Mouse (Mus musculus) limb, embryonic 13.5 days (tissue): Measurements from ENCODE around the gene Mast4. TPM values are rescaled to one million over a fixed set of nuclear protein-coding genes. Genes with fewer than 3 reads are reported as not detected.

ENCODE experiments used
- ATAC-seq: fragments of 200-750 bp; cut with Nextera tagmentation; 2 replicates; pipeline ENCODE4 v1.8.0; 2017; ENCODE audit warnings: low read depth, moderate number of reproducible peaks, moderate TSS enrichment; ENCODE audit not compliant: low FRiP score
- H3K27ac ChIP-seq: fragments of 300-500 bp; sonication (generic); 2 replicates; pipeline ENCODE4 v1.5.1; 2015; ENCODE audit warnings: inconsistent platforms, mild to moderate bottlenecking, moderate library complexity
- H3K27me3 ChIP-seq: fragments of 300-500 bp; sonication (generic); 2 replicates; pipeline ENCODE4 v1.6.1; 2015; ENCODE audit warnings: mild to moderate bottlenecking, inconsistent platforms
- H3K36me3 ChIP-seq: fragments of 300-500 bp; sonication (generic); 2 replicates; pipeline ENCODE4 v1.6.1; 2015; ENCODE audit warnings: inconsistent platforms, mild to moderate bottlenecking, moderate library complexity
- H3K4me1 ChIP-seq: fragments of 300-500 bp; sonication (generic); 2 replicates; pipeline ENCODE4 v1.6.1; 2015; ENCODE audit warnings: inconsistent platforms
- H3K4me2 ChIP-seq: fragments of 300-500 bp; sonication (generic); replicated peaks from 2 replicates; pipeline ENCODE4 v1.6.1; 2015; ENCODE audit warnings: inconsistent platforms, mild to moderate bottlenecking, moderate library complexity
- H3K4me3 ChIP-seq: fragments of 300-500 bp; sonication (generic); 2 replicates; pipeline ENCODE4 v1.5.1; 2015; ENCODE audit warnings: moderate library complexity, mild to moderate bottlenecking, inconsistent platforms
- H3K9ac ChIP-seq: fragments of 300-500 bp; sonication (generic); 2 replicates; pipeline ENCODE4 v1.6.1; 2015; ENCODE audit warnings: mild to moderate bottlenecking, inconsistent platforms
- H3K9me3 ChIP-seq: fragments of 300-500 bp; sonication (generic); 2 replicates; pipeline ENCODE4 v1.6.1; 2016; ENCODE audit warnings: inconsistent platforms
- WGBS: fragments of 180-500 bp; shearing (Covaris S2); methylation state at CpG from one replicate; pipeline ENCODE4 v1.1.7; 2015; 5-methylcytosine and 5-hydroxymethylcytosine counted together
- polyA plus RNA-seq: library from polyadenylated mRNA; unstranded; fragments of >200 nt; fragmentation: Nextera tagmentation; extraction: Ambion mirVana; gene quantifications from 2 replicates; pipeline ENCODE4 v1.2.1, GENCODE M21; 2015

Mast4 gene
- polyA plus RNA-seq, 1 experiment from 2014 or later, result 23.2 TPM

- H3K4me2 ChIP-seq, result no peak overlapping the region
- 83% methylated on average over 5 of the region's 5 CpGs for WGBS
- no peak overlapping the region for H3K27ac ChIP-seq
- ATAC-seq, result no peak
- no peaks in the 10 kb centered on the region; the same call in 1 of the 2 replicates for H3K4me1 ChIP-seq
- H3K9me3 ChIP-seq, result no peaks in the 10 kb centered on the region
- no peak overlapping the region for H3K9ac ChIP-seq
- H3K36me3 ChIP-seq, result no peaks in the 10 kb centered on the region
- H3K4me3 ChIP-seq, result no peak overlapping the region
- no peaks in the 10 kb centered on the region for H3K27me3 ChIP-seq
Observed at GRCm38 (mm10) chr13:102856821-102857538, 477.3 kb downstream of the Mast4 start.

GRCm38 (mm10) chr13:102852865-102853264, 481.4 kb downstream of the Mast4 start:
- Histone ChIP-seq H3K27me3 (no peaks in the 10 kb centered on the region), H3K4me2 (no peak overlapping the region), H3K4me3 (no peak overlapping the region), H3K9ac (no peak overlapping the region), H3K9me3 (no peaks in the 10 kb centered on the region), H3K4me1 (no peaks in the 10 kb centered on the region; the same call in 1 of the 2 replicates), H3K27ac (no peak overlapping the region), H3K36me3 (no peaks in the 10 kb centered on the region)
- WGBS, result 91% methylated on average over 5 of the region's 5 CpGs
- ATAC-seq, result no peak

- H3K4me2 ChIP-seq, result no peak overlapping the region
- WGBS, result 48% methylated on average over 1 of the region's 1 CpGs
- no peak for ATAC-seq
Observed at GRCm38 (mm10) chr13:102851253-102851652, 483.0 kb downstream of the Mast4 start.

GRCm38 (mm10) chr13:102850594-102850993, 483.7 kb downstream of the Mast4 start:
- no peaks in the 10 kb centered on the region for H3K27me3 ChIP-seq
- no peak overlapping the region for H3K4me3 ChIP-seq
- no peak overlapping the region for H3K9ac ChIP-seq
- ATAC-seq, result no peak
- no peaks in the 10 kb centered on the region for H3K36me3 ChIP-seq
- no peak overlapping the region for H3K27ac ChIP-seq
- H3K9me3 ChIP-seq, result no peaks in the 10 kb centered on the region
- H3K4me2 ChIP-seq, result no peak overlapping the region
- H3K4me1 ChIP-seq, result no peaks in the 10 kb centered on the region
- WGBS, result 79% methylated on average over 2 of the region's 2 CpGs

More at GRCm38 (mm10) chr13:102851253-102851652, 483.0 kb downstream of the Mast4 start:
- Histone ChIP-seq H3K4me3 (no peak overlapping the region), H3K36me3 (no peaks in the 10 kb centered on the region), H3K27me3 (no peaks in the 10 kb centered on the region), H3K27ac (no peak overlapping the region), H3K4me1 (no peaks in the 10 kb centered on the region), H3K9ac (no peak overlapping the region), H3K9me3 (no peaks in the 10 kb centered on the region)

- ATAC-seq, result no peak
- no peaks in the 10 kb centered on the region for H3K36me3 ChIP-seq
Observed at GRCm38 (mm10) chr13:102849068-102849467, 485.2 kb downstream of the Mast4 start.

GRCm38 (mm10) chr13:102846473-102846872, 487.8 kb downstream of the Mast4 start:
- H3K4me2 ChIP-seq, result no peak overlapping the region
- no peak overlapping the region for H3K9ac ChIP-seq
- 0 out of 2 replicates have a peak, but pooled peaks cover 6% of the 10 kb centered on the region for H3K4me1 ChIP-seq
- ATAC-seq, result no peak
- H3K9me3 ChIP-seq, result no peaks in the 10 kb centered on the region
- no peaks in the 10 kb centered on the region for H3K36me3 ChIP-seq
- 74% methylated on average over 4 of the region's 4 CpGs for WGBS
- no peak overlapping the region for H3K4me3 ChIP-seq
- no peak overlapping the region for H3K27ac ChIP-seq
- no peaks in the 10 kb centered on the region for H3K27me3 ChIP-seq

More at GRCm38 (mm10) chr13:102849068-102849467, 485.2 kb downstream of the Mast4 start:
- Histone ChIP-seq H3K4me1 (no peaks in the 10 kb centered on the region), H3K27ac (no peak overlapping the region), H3K27me3 (no peaks in the 10 kb centered on the region), H3K9me3 (no peaks in the 10 kb centered on the region), H3K4me2 (no peak overlapping the region), H3K4me3 (no peak overlapping the region), H3K9ac (no peak overlapping the region)
- 61% methylated on average over 3 of the region's 3 CpGs for WGBS

GRCm38 (mm10) chr13:102842715-102843114, 491.6 kb downstream of the Mast4 start:
- Histone ChIP-seq H3K27me3 (no peaks in the 10 kb centered on the region), H3K4me1 (0 out of 2 replicates have a peak, but pooled peaks cover 6% of the 10 kb centered on the region), H3K4me2 (no peak overlapping the region), H3K27ac (no peak overlapping the region), H3K9ac (no peak overlapping the region), H3K36me3 (no peaks in the 10 kb centered on the region), H3K4me3 (no peak overlapping the region), H3K9me3 (no peaks in the 10 kb centered on the region)
- ATAC-seq, result no peak
- WGBS, result 76% methylated on average over 2 of the region's 2 CpGs

- WGBS, result 38% methylated on average over 8 of the region's 8 CpGs
- Histone ChIP-seq H3K27ac (no peak overlapping the region), H3K9ac (no peak overlapping the region), H3K9me3 (no peaks in the 10 kb centered on the region), H3K4me3 (no peak overlapping the region), H3K27me3 (no peaks in the 10 kb centered on the region), H3K4me1 (0 out of 2 replicates have a peak, but pooled peaks cover 6% of the 10 kb centered on the region), H3K36me3 (no peaks in the 10 kb centered on the region), H3K4me2 (no peak overlapping the region)
- ATAC-seq, result no peak
Observed at GRCm38 (mm10) chr13:102842237-102842636, 492.1 kb downstream of the Mast4 start.

- 0 out of 2 replicates have a peak, but pooled peaks cover 13% of the 10 kb centered on the region for H3K4me1 ChIP-seq
- H3K9ac ChIP-seq, result no peak overlapping the region
- H3K4me2 ChIP-seq, result no peak overlapping the region
- no peaks in the 10 kb centered on the region for H3K9me3 ChIP-seq
- no peaks in the 10 kb centered on the region for H3K27me3 ChIP-seq
- H3K4me3 ChIP-seq, result no peak overlapping the region
- no peak for ATAC-seq
- H3K36me3 ChIP-seq, result no peaks in the 10 kb centered on the region
- H3K27ac ChIP-seq, result no peak overlapping the region
- 62% methylated on average over 7 of the region's 7 CpGs for WGBS
Observed at GRCm38 (mm10) chr13:102839741-102840482, 494.4 kb downstream of the Mast4 start.

GRCm38 (mm10) chr13:102837427-102837826, 496.9 kb downstream of the Mast4 start:
- H3K9me3 ChIP-seq, result no peaks in the 10 kb centered on the region
- no peak overlapping the region for H3K27ac ChIP-seq
- WGBS, result 71% methylated on average over 4 of the region's 4 CpGs
- no peak overlapping the region for H3K9ac ChIP-seq
- H3K36me3 ChIP-seq, result no peaks in the 10 kb centered on the region
- ATAC-seq, result no peak
- no peaks in the 10 kb centered on the region for H3K27me3 ChIP-seq
- 0 out of 2 replicates have a peak, but pooled peaks cover 8% of the 10 kb centered on the region for H3K4me1 ChIP-seq
- no peak overlapping the region for H3K4me2 ChIP-seq
- H3K4me3 ChIP-seq, result no peak overlapping the region

- Histone ChIP-seq H3K27ac (no peak overlapping the region), H3K27me3 (no peaks in the 10 kb centered on the region), H3K4me1 (0 out of 2 replicates have a peak, but pooled peaks cover 7% of the 10 kb centered on the region), H3K9me3 (no peaks in the 10 kb centered on the region), H3K36me3 (no peaks in the 10 kb centered on the region), H3K4me3 (no peak overlapping the region), H3K9ac (no peak overlapping the region), H3K4me2 (no peak overlapping the region)
- WGBS, result 38% methylated on average over 8 of the region's 8 CpGs
- no peak for ATAC-seq
Observed at GRCm38 (mm10) chr13:102835336-102835735, 499.0 kb downstream of the Mast4 start.

- Histone ChIP-seq H3K36me3 (no peaks in the 10 kb centered on the region), H3K4me2 (no peak overlapping the region), H3K4me3 (no peak overlapping the region), H3K27me3 (0 out of 2 replicates have a peak, but pooled peaks cover 2% of the 10 kb centered on the region), H3K27ac (no peak overlapping the region), H3K4me1 (no peaks in the 10 kb centered on the region), H3K9ac (no peak overlapping the region), H3K9me3 (no peaks in the 10 kb centered on the region)
- 59% methylated on average over 4 of the region's 4 CpGs for WGBS
- ATAC-seq, result no peak
Observed at GRCm38 (mm10) chr13:102818287-102818686, 516.0 kb downstream of the Mast4 start.
